Mouse (Mus musculus) forebrain, embryonic 11.5 days (tissue): ENCODE results near the gene Macf1. TPM values are rescaled to one million over a fixed set of nuclear protein-coding genes. Genes with fewer than 3 reads are reported as not detected.

ENCODE experiments used
- ATAC-seq: fragments of 200-750 bp; cut with Nextera tagmentation; replicated peaks from 2 replicates; pipeline ENCODE4 v1.8.0; 2017; ENCODE audit warnings: moderate TSS enrichment; ENCODE audit not compliant: low FRiP score
- DNase-seq: peaks from one replicate; pipeline ENCODE4 v3.0.0-alpha.2; 2017; ENCODE audit warnings: low spot score
- H3K27ac ChIP-seq: fragments of 300-500 bp; sonication (generic); 2 replicates; pipeline ENCODE4 v1.5.1; 2014; ENCODE audit warnings: low read depth, low read length
- H3K27me3 ChIP-seq: fragments of 300-500 bp; sonication (generic); 2 replicates; pipeline ENCODE4 v1.6.1; 2014; ENCODE audit warnings: mild to moderate bottlenecking, low read length, mixed read lengths; ENCODE audit not compliant: control insufficient read depth, insufficient read depth
- H3K36me3 ChIP-seq: fragments of 300-500 bp; sonication (generic); 2 replicates; pipeline ENCODE4 v1.6.1; 2014; ENCODE audit warnings: mild to moderate bottlenecking, low read length, moderate library complexity, mixed read lengths; ENCODE audit not compliant: control insufficient read depth, insufficient read depth
- H3K4me1 ChIP-seq: fragments of 300-500 bp; sonication (generic); replicated peaks from 2 replicates; pipeline ENCODE4 v1.6.1; 2014; ENCODE audit warnings: low read length, mixed read lengths; ENCODE audit not compliant: control insufficient read depth, insufficient read depth
- H3K4me2 ChIP-seq: fragments of 300-500 bp; sonication (generic); 2 replicates; pipeline ENCODE4 v1.6.1; 2014; ENCODE audit warnings: low read depth, mild to moderate bottlenecking, low read length, moderate library complexity, mixed read lengths; ENCODE audit not compliant: severe bottlenecking
- H3K4me3 ChIP-seq: fragments of 300-500 bp; sonication (generic); 2 replicates; pipeline ENCODE4 v1.5.1; 2014; ENCODE audit warnings: low read depth, low read length
- H3K9ac ChIP-seq: fragments of 300-500 bp; sonication (generic); 2 replicates; pipeline ENCODE4 v1.6.1; 2014; ENCODE audit warnings: low read length
- H3K9me3 ChIP-seq: fragments of 300-500 bp; sonication (generic); 2 replicates; pipeline ENCODE4 v1.6.1; 2016; ENCODE audit warnings: low read length, mixed read lengths; ENCODE audit not compliant: control insufficient read depth
- WGBS: fragments of 180-500 bp; shearing (Covaris S2); extraction: QIAGEN DNeasy Blood & Tissue Kit; methylation state at CpG from one replicate; pipeline ENCODE4 v1.1.7; 2014; 5-methylcytosine and 5-hydroxymethylcytosine counted together
- polyA plus RNA-seq: library from polyadenylated mRNA; unstranded; fragments of >200 nt; fragmentation: Nextera tagmentation; extraction: Ambion mirVana; gene quantifications from 2 replicates; pipeline ENCODE4 v1.2.1, GENCODE M21; 2014

The Macf1 gene
- polyA plus RNA-seq, 1 experiment from 2014 or later = 88.8 TPM

- no peaks in the 10 kb centered on the region for H3K4me1 ChIP-seq
- 91% methylated on average over 7 of the region's 7 CpGs for WGBS
- no peak overlapping the region for H3K4me3 ChIP-seq
- H3K9me3 ChIP-seq = no peaks in the 10 kb centered on the region
- no peak overlapping the region for H3K27ac ChIP-seq
- no peak overlapping the region for H3K4me2 ChIP-seq
- ATAC-seq = no peak
- no peaks in the 10 kb centered on the region for H3K27me3 ChIP-seq
- peaks cover 34% of the 10 kb centered on the region for H3K36me3 ChIP-seq
- no peak for DNase-seq
- H3K9ac ChIP-seq = no peak overlapping the region
These were observed 301.0 kb downstream of the Macf1 start for GRCm38 (mm10) chr4:123383173-123383572.

GRCm38 (mm10) chr4:123382051-123382450 is 302.1 kb downstream of the Macf1 start:
- no peak overlapping the region for H3K4me3 ChIP-seq
- H3K9ac ChIP-seq = no peak overlapping the region
- no peak for ATAC-seq
- no peak overlapping the region for H3K4me2 ChIP-seq
- no peaks in the 10 kb centered on the region for H3K27me3 ChIP-seq
- no peaks in the 10 kb centered on the region for H3K4me1 ChIP-seq
- no peaks in the 10 kb centered on the region for H3K9me3 ChIP-seq
- WGBS = 95% methylated on average over 4 of the region's 4 CpGs
- no peak for DNase-seq
- H3K27ac ChIP-seq = no peak overlapping the region
- H3K36me3 ChIP-seq = peaks cover 33% of the 10 kb centered on the region

GRCm38 (mm10) chr4:123381598-123381997 is 302.6 kb downstream of the Macf1 start:
- no peak overlapping the region for H3K4me2 ChIP-seq
- DNase-seq (no peak), ATAC-seq (no peak)
- no peak overlapping the region for H3K9ac ChIP-seq
- H3K36me3 ChIP-seq = peaks cover 35% of the 10 kb centered on the region
- no peaks in the 10 kb centered on the region for H3K4me1 ChIP-seq
- no peaks in the 10 kb centered on the region for H3K27me3 ChIP-seq
- H3K9me3 ChIP-seq = no peaks in the 10 kb centered on the region
- H3K27ac ChIP-seq = no peak overlapping the region
- H3K4me3 ChIP-seq = no peak overlapping the region
- 94% methylated on average over 11 of the region's 11 CpGs for WGBS

- Histone ChIP-seq H3K4me1 (no peaks in the 10 kb centered on the region), H3K27me3 (no peaks in the 10 kb centered on the region), H3K4me2 (no peak overlapping the region), H3K9me3 (no peaks in the 10 kb centered on the region), H3K4me3 (no peak overlapping the region), H3K36me3 (peaks cover 42% of the 10 kb centered on the region), H3K9ac (no peak overlapping the region), H3K27ac (no peak overlapping the region)
- DNase-seq = no peak
- WGBS = 96% methylated on average over 3 of the region's 3 CpGs
- ATAC-seq = no peak
These were observed 308.1 kb downstream of the Macf1 start for GRCm38 (mm10) chr4:123376031-123376430.

- Histone ChIP-seq H3K4me1 (no peaks in the 10 kb centered on the region), H3K4me3 (no peak overlapping the region), H3K9ac (no peak overlapping the region), H3K27me3 (no peaks in the 10 kb centered on the region), H3K4me2 (no peak overlapping the region), H3K36me3 (peaks cover 45% of the 10 kb centered on the region), H3K27ac (no peak overlapping the region), H3K9me3 (no peaks in the 10 kb centered on the region)
- WGBS = 93% methylated on average over 12 of the region's 12 CpGs
- DNase-seq (no peak), ATAC-seq (no peak)
These were observed 309.7 kb downstream of the Macf1 start for GRCm38 (mm10) chr4:123374316-123375008.

GRCm38 (mm10) chr4:123363555-123363954 is 320.6 kb downstream of the Macf1 start:
- Histone ChIP-seq H3K4me3 (no peak overlapping the region), H3K27me3 (no peaks in the 10 kb centered on the region), H3K9ac (no peak overlapping the region), H3K4me1 (no peaks in the 10 kb centered on the region), H3K9me3 (no peaks in the 10 kb centered on the region), H3K4me2 (no peak overlapping the region), H3K27ac (no peak overlapping the region), H3K36me3 (peaks cover 25% of the 10 kb centered on the region)
- 94% methylated on average over 4 of the region's 4 CpGs for WGBS
- DNase-seq (no peak), ATAC-seq (no peak)

- ATAC-seq (no peak), DNase-seq (no peak)
- no peaks in the 10 kb centered on the region for H3K9me3 ChIP-seq
- no peaks in the 10 kb centered on the region for H3K27me3 ChIP-seq
- WGBS = 92% methylated on average over 12 of the region's 12 CpGs
- no peak overlapping the region for H3K27ac ChIP-seq
- H3K9ac ChIP-seq = no peak overlapping the region
- no peak overlapping the region for H3K4me3 ChIP-seq
- no peaks in the 10 kb centered on the region for H3K4me1 ChIP-seq
- H3K4me2 ChIP-seq = no peak overlapping the region
- peaks cover 18% of the 10 kb centered on the region for H3K36me3 ChIP-seq
These were observed 323.4 kb downstream of the Macf1 start for GRCm38 (mm10) chr4:123360771-123361170.

GRCm38 (mm10) chr4:123358613-123359012 is 325.5 kb downstream of the Macf1 start:
- Histone ChIP-seq H3K4me3 (no peak overlapping the region), H3K9me3 (no peaks in the 10 kb centered on the region), H3K4me1 (no peaks in the 10 kb centered on the region), H3K27me3 (no peaks in the 10 kb centered on the region), H3K27ac (no peak overlapping the region), H3K36me3 (peaks cover 14% of the 10 kb centered on the region; the same call in 1 of the 2 replicates), H3K9ac (no peak overlapping the region), H3K4me2 (no peak overlapping the region)
- DNase-seq = no peak
- no peak for ATAC-seq
- WGBS = 93% methylated on average over 7 of the region's 7 CpGs

- no peaks in the 10 kb centered on the region for H3K9me3 ChIP-seq
- no peak overlapping the region for H3K27ac ChIP-seq
- H3K4me1 ChIP-seq = no peaks in the 10 kb centered on the region
- H3K27me3 ChIP-seq = no peaks in the 10 kb centered on the region
- no peak overlapping the region for H3K4me2 ChIP-seq
- no peak overlapping the region for H3K4me3 ChIP-seq
- no peak for DNase-seq
- WGBS = 95% methylated on average over 8 of the region's 8 CpGs
- no peak for ATAC-seq
- H3K9ac ChIP-seq = no peak overlapping the region
- peaks cover 15% of the 10 kb centered on the region; the same call in 1 of the 2 replicates for H3K36me3 ChIP-seq
These were observed 328.2 kb downstream of the Macf1 start for GRCm38 (mm10) chr4:123355941-123356340.
